ENCODE assay signal across 29 mouse cellular contexts in genomic region chr19:45152183-45152650, GRCm38 (mm10). TPM values are rescaled to one million over a fixed set of nuclear protein-coding genes. Genes with fewer than 3 reads are reported as not detected.
DNase-seq lines count a peak whose midpoint lies in the region; ATAC-seq and TF ChIP-seq lines count a peak whose summit lies in the region.
"Had no signal": no experiment of that assay in that cellular context is flagged by ENCODE, and none has a peak within 500 bp of the region (broad histone marks: within the 10 kb centered on the region; RNA-seq: fewer than 3 reads in every experiment).

No protein-coding gene starts in this region.

- no peak overlapping the region for H3K27ac ChIP-seq in midbrain, embryonic 10.5 days (replicated peaks)
- no peak overlapping the region for H3K27ac ChIP-seq in midbrain, postnatal 0 days (ENCODE audit: low read depth, low read length)
- no peak overlapping the region for H3K27ac ChIP-seq in embryonic facial prominence, embryonic 13.5 days
- H3K27ac ChIP-seq in limb, embryonic 11.5 days (replicated peaks; ENCODE audit: low read depth, low read length), result no peak overlapping the region
- H3K27ac ChIP-seq: forebrain, embryonic 15.5 days; heart, embryonic 13.5 days; hindbrain, embryonic 15.5 days; limb, embryonic 15.5 days; liver, embryonic 15.5 days; macrophage; midbrain, embryonic 12.5 days had no signal

- H3K4me2 ChIP-seq in midbrain, postnatal 0 days (ENCODE audit: low read depth, low read length, poor library complexity, severe bottlenecking), result no peak overlapping the region
- H3K4me2 ChIP-seq in embryonic facial prominence, embryonic 13.5 days, result 0 out of 2 replicates have a peak overlapping the region, but pooled peaks have one; percentile 5
- no peak overlapping the region for H3K4me2 ChIP-seq in limb, embryonic 11.5 days (ENCODE audit: low read depth, severe bottlenecking)
- H3K4me2 ChIP-seq: forebrain, embryonic 15.5 days; hindbrain, embryonic 15.5 days; limb, embryonic 15.5 days; liver, embryonic 15.5 days; midbrain, embryonic 12.5 days had no signal

- H3K27me3 ChIP-seq in midbrain, embryonic 10.5 days (ENCODE audit: low read depth, poor library complexity, severe bottlenecking), result peaks cover 100% of the 10 kb centered on the region
- H3K27me3 ChIP-seq in midbrain, postnatal 0 days (ENCODE audit: insufficient read depth, low read length), result peaks cover 91% of the 10 kb centered on the region
- peaks cover 99% of the 10 kb centered on the region for H3K27me3 ChIP-seq in embryonic facial prominence, embryonic 13.5 days
- peaks cover 92% of the 10 kb centered on the region for H3K27me3 ChIP-seq in limb, embryonic 11.5 days (ENCODE audit: control insufficient read depth, insufficient read depth, low read length)

- under 1% methylated on average over 8 of the region's 8 CpGs for WGBS in midbrain, embryonic 10.5 days
- WGBS in midbrain, postnatal 0 days, result 3% methylated on average over 8 of the region's 8 CpGs
- WGBS in embryonic facial prominence, embryonic 13.5 days, result 6% methylated on average over 8 of the region's 8 CpGs
- WGBS in limb, embryonic 11.5 days, result 4% methylated on average over 8 of the region's 8 CpGs

- TF ChIP-seq CTCF in midbrain, postnatal 0 days (IDR thresholded peaks at IDR 0.05), result no peak

- H3K9me3 ChIP-seq in midbrain, embryonic 10.5 days (replicated peaks), result peaks cover 3% of the 10 kb centered on the region; the same call in 1 of the 2 replicates
- no peaks in the 10 kb centered on the region for H3K9me3 ChIP-seq in midbrain, postnatal 0 days (ENCODE audit: low read length)
- H3K9me3 ChIP-seq in embryonic facial prominence, embryonic 13.5 days, result no peaks in the 10 kb centered on the region
- H3K9me3 ChIP-seq in limb, embryonic 11.5 days (ENCODE audit: control insufficient read depth, low read length), result no peaks in the 10 kb centered on the region
- H3K9me3 ChIP-seq: forebrain, embryonic 15.5 days; heart, embryonic 13.5 days; limb, embryonic 15.5 days; liver, embryonic 15.5 days had no signal

- H3K9ac ChIP-seq in midbrain, postnatal 0 days (replicated peaks; ENCODE audit: low read length, poor library complexity, severe bottlenecking), result no peak overlapping the region
- H3K9ac ChIP-seq in embryonic facial prominence, embryonic 13.5 days, result no peak overlapping the region
- H3K9ac ChIP-seq in limb, embryonic 11.5 days (ENCODE audit: low read length), result no peak overlapping the region
- H3K9ac ChIP-seq: forebrain, embryonic 15.5 days; heart, embryonic 13.5 days; hindbrain, embryonic 15.5 days; limb, embryonic 15.5 days; liver, embryonic 15.5 days; midbrain, embryonic 12.5 days had no signal

- no peak for ATAC-seq in midbrain, postnatal 0 days (ENCODE audit: low FRiP score)
- ATAC-seq in embryonic facial prominence, embryonic 13.5 days (ENCODE audit: insufficient number of reproducible peaks, insufficient read depth, low FRiP score, low TSS enrichment, low read depth), result no peak
- no peak for ATAC-seq in limb, embryonic 11.5 days (ENCODE audit: insufficient number of reproducible peaks, low FRiP score, low TSS enrichment, low read depth)
- no peak for ATAC-seq in activated CD4-positive, CD25-positive, alpha-beta regulatory T cell, adult 4 months
- ATAC-seq: CD4-positive, CD25-positive, alpha-beta regulatory T cell, adult 4 months; forebrain, embryonic 15.5 days; intestine, postnatal 0 days; Patski had no signal

- no peak overlapping the region for H3K4me3 ChIP-seq in midbrain, embryonic 10.5 days
- H3K4me3 ChIP-seq in midbrain, postnatal 0 days (ENCODE audit: low read depth, low read length), result no peak overlapping the region
- no peak overlapping the region for H3K4me3 ChIP-seq in embryonic facial prominence, embryonic 13.5 days
- H3K4me3 ChIP-seq in limb, embryonic 11.5 days (ENCODE audit: low read depth, low read length), result no peak overlapping the region
- H3K4me3 ChIP-seq: forebrain, embryonic 15.5 days; hindbrain, embryonic 15.5 days; liver, embryonic 15.5 days; midbrain, embryonic 12.5 days; myocyte had no signal

- H3K4me1 ChIP-seq in midbrain, embryonic 10.5 days, result peaks cover 44% of the 10 kb centered on the region
- H3K4me1 ChIP-seq in midbrain, postnatal 0 days (ENCODE audit: insufficient read depth, low read length), result peaks cover 5% of the 10 kb centered on the region; the same call in 1 of the 2 replicates
- H3K4me1 ChIP-seq in embryonic facial prominence, embryonic 13.5 days, result peaks cover 40% of the 10 kb centered on the region
- peaks cover 13% of the 10 kb centered on the region for H3K4me1 ChIP-seq in limb, embryonic 11.5 days (ENCODE audit: control insufficient read depth, insufficient read depth, low read length)

- H3K36me3 ChIP-seq in midbrain, embryonic 10.5 days, result no peaks in the 10 kb centered on the region
- H3K36me3 ChIP-seq in midbrain, postnatal 0 days (ENCODE audit: insufficient read depth, low read length), result no peaks in the 10 kb centered on the region
- H3K36me3 ChIP-seq in embryonic facial prominence, embryonic 13.5 days, result no peaks in the 10 kb centered on the region
- no peaks in the 10 kb centered on the region for H3K36me3 ChIP-seq in limb, embryonic 11.5 days (ENCODE audit: control insufficient read depth, insufficient read depth, low read length)
- H3K36me3 ChIP-seq: forebrain, embryonic 15.5 days; heart, embryonic 13.5 days; hindbrain, embryonic 15.5 days; limb, embryonic 15.5 days; liver, embryonic 15.5 days; midbrain, embryonic 12.5 days had no signal

- DNase-seq in embryo, embryonic 10.5 days (ENCODE audit: low spot score), result peak; percentile 45
- no peak for DNase-seq in embryo, embryonic 10 days (ENCODE audit: low spot score)
- peak; percentile 51 for DNase-seq in midbrain, embryonic 10.5 days (ENCODE audit: low spot score)
- DNase-seq in midbrain, postnatal 0 days (ENCODE audit: low spot score), result no peak
- peak; percentile 56 for DNase-seq in limb, embryonic 11.5 days (ENCODE audit: low spot score)
- DNase-seq in adrenal gland, adult 8-10 months, result no peak
- DNase-seq: adrenal gland, postnatal 36 days; cerebellum, adult 11-12 months; cerebellum, postnatal 25 days had no signal

RNA-seq across cellular contexts. Expression of gene Tlx1, which starts 1.7 kb away (rescaled TPM):
- polyA plus RNA-seq in midbrain, embryonic 10.5 days (2016; fragmentation: Nextera tagmentation; extraction: Ambion mirVana), result 0.11 and 0.22 TPM in 2 replicates
- total RNA-seq in midbrain, postnatal 0 days (2014; rRNA removed), result not detected in 2 replicates
- not detected in 2 replicates for polyA plus RNA-seq in midbrain, postnatal 0 days (2015; fragmentation: Nextera tagmentation; extraction: Ambion mirVana)
- polyA plus RNA-seq in embryonic facial prominence, embryonic 13.5 days (2015; fragmentation: Nextera tagmentation; extraction: Ambion mirVana), result 0.25 and 1.5 TPM in 2 replicates
- 0.13 and 0.17 TPM in 2 replicates for polyA plus RNA-seq in limb, embryonic 11.5 days (2014; fragmentation: Nextera tagmentation; extraction: Ambion mirVana)
- polyA plus RNA-seq in activated CD4-positive, CD25-positive, alpha-beta regulatory T cell, adult 4 months (2017; shearing (Covaris generic)), result not detected
- total RNA-seq in adrenal gland, adult 8-10 months (2022), result not detected
- total RNA-seq: adrenal gland, postnatal 36 days; gastrocnemius, adult 18-20 months; layer of hippocampus, postnatal 25 days; left cerebral cortex, postnatal 14 days had no signal
- polyA plus RNA-seq: CD4-positive, CD25-positive, alpha-beta regulatory T cell, adult 4 months; forebrain, embryonic 15.5 days; intestine, postnatal 0 days; kidney, embryonic 16.5 days; large intestine, adult 2 months; liver, embryonic 15.5 days; lung, embryonic 16.5 days; macrophage; myocyte; Patski; urinary bladder, adult 2 months had no signal

Comparison
In these comparisons a context has a peak if more than half of its experiments do, and no peak if none do; other contexts are left out.
1. DNase-seq: peak in embryo, embryonic 10.5 days (single experiment), midbrain, embryonic 10.5 days (single experiment) and limb, embryonic 11.5 days (single experiment); none in embryo, embryonic 10 days (single experiment), midbrain, postnatal 0 days (single experiment) and adrenal gland, adult 8-10 months (single experiment).